Comparison of ENCODE assay signal across 8 mouse cellular contexts in the genomic region with DNA sequence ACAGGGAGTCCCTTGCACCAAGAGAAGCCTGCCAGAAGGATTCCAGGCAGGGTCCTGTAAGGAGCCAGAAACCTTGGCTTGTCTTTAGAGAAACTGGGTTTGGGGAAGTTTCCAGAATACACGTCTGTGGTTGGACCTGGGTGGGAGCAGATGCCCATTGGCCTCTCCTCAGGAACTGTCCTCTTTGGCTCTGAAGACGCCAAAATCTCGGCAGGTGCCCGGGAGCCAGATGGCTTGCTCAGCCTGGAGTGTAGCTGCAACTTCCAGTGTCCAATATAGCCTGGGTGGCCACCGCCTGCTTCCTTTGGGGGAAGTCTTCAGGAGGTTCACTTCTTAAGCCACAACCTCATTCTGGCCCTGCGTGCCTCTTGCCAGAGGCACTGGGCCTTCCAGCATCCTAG. TPM values are rescaled to one million over a fixed set of nuclear protein-coding genes. Genes with fewer than 3 reads are reported as not detected.
DNase-seq lines count a peak whose midpoint lies in the region; ATAC-seq lines count a peak whose summit lies in the region.

No protein-coding gene starts in this region.

- WGBS in hindbrain, embryonic 16.5 days = 26% methylated on average over 6 of the region's 6 CpGs
- WGBS in midbrain, embryonic 13.5 days = 35% methylated on average over 6 of the region's 6 CpGs

- H3K4me3 ChIP-seq in hindbrain, embryonic 16.5 days (ENCODE audit: low read length) = no peak overlapping the region; the same call in 1 of the 2 replicates
- H3K4me3 ChIP-seq in midbrain, embryonic 13.5 days (replicated peaks) = no peak overlapping the region

- H3K4me2 ChIP-seq in hindbrain, embryonic 16.5 days (ENCODE audit: low read length) = peak overlapping the region; percentile 83
- peak overlapping the region; percentile 75; the same call in 1 of the 2 replicates for H3K4me2 ChIP-seq in midbrain, embryonic 13.5 days (replicated peaks)

- H3K9ac ChIP-seq in hindbrain, embryonic 16.5 days (ENCODE audit: low read depth, low read length) = peak overlapping the region; percentile 45; the same call in 1 of the 2 replicates
- H3K9ac ChIP-seq in midbrain, embryonic 13.5 days (replicated peaks) = no peak overlapping the region

- peaks cover 3% of the 10 kb centered on the region; the same call in 1 of the 2 replicates for H3K9me3 ChIP-seq in hindbrain, embryonic 16.5 days (ENCODE audit: control insufficient read depth, low read length)
- no peaks in the 10 kb centered on the region for H3K9me3 ChIP-seq in midbrain, embryonic 13.5 days

- H3K36me3 ChIP-seq in hindbrain, embryonic 16.5 days (ENCODE audit: control insufficient read depth, insufficient read depth, low read length) = peaks cover 27% of the 10 kb centered on the region
- peaks cover 40% of the 10 kb centered on the region for H3K36me3 ChIP-seq in midbrain, embryonic 13.5 days

- peak overlapping the region; percentile 48 for H3K27ac ChIP-seq in hindbrain, embryonic 16.5 days (ENCODE audit: low read depth, low read length)
- no peak overlapping the region for H3K27ac ChIP-seq in midbrain, embryonic 13.5 days

- peak; percentile 53 to 59 for DNase-seq in frontal cortex, postnatal 36 days (ENCODE audit: low spot score in 2 of 2)
- no peak for DNase-seq in frontal cortex, postnatal 25 days (ENCODE audit: low spot score in 2 of 2)
- DNase-seq in thymus, postnatal 4 days = peak; percentile 26
- DNase-seq in thymus, postnatal 36 days = no peak
- no peak for DNase-seq in ovary, postnatal 14 days (ENCODE audit: low spot score)
- no peak for DNase-seq in adipocyte (ENCODE audit: low spot score)

- peaks cover 46% of the 10 kb centered on the region for H3K4me1 ChIP-seq in hindbrain, embryonic 16.5 days (ENCODE audit: control insufficient read depth, insufficient read depth, low read depth, low read length)
- peaks cover 62% of the 10 kb centered on the region for H3K4me1 ChIP-seq in midbrain, embryonic 13.5 days (replicated peaks)

- H3K27me3 ChIP-seq in hindbrain, embryonic 16.5 days (replicated peaks; ENCODE audit: control insufficient read depth, insufficient read depth, low read length) = peaks cover 38% of the 10 kb centered on the region
- H3K27me3 ChIP-seq in midbrain, embryonic 13.5 days = peaks cover 43% of the 10 kb centered on the region

- peak; percentile 7; the same call in 1 of the 2 replicates for ATAC-seq in hindbrain, embryonic 16.5 days
- ATAC-seq in midbrain, embryonic 13.5 days = peak; percentile 3; the same call in 1 of the 2 replicates

RNA-seq across cellular contexts. Expression of a gene that starts 0.3 kb away (rescaled TPM):
- polyA plus RNA-seq in hindbrain, embryonic 16.5 days (2015; fragmentation: Nextera tagmentation; extraction: Ambion mirVana) = 12.0 and 15.1 TPM in 2 replicates
- polyA plus RNA-seq in midbrain, embryonic 13.5 days (2015; fragmentation: Nextera tagmentation; extraction: Ambion mirVana) = 3.5 and 5.7 TPM in 2 replicates

RNA-seq across cellular contexts. Expression of a gene that starts 6.9 kb away (rescaled TPM):
- polyA plus RNA-seq in hindbrain, embryonic 16.5 days (2015; fragmentation: Nextera tagmentation; extraction: Ambion mirVana) = 164 and 178 TPM in 2 replicates
- polyA plus RNA-seq in midbrain, embryonic 13.5 days (2015; fragmentation: Nextera tagmentation; extraction: Ambion mirVana) = 190 and 193 TPM in 2 replicates

RNA-seq across cellular contexts. Expression of a gene that starts 7.3 kb away (rescaled TPM):
- 1.8 and 3.7 TPM in 2 replicates for polyA plus RNA-seq in hindbrain, embryonic 16.5 days (2015; fragmentation: Nextera tagmentation; extraction: Ambion mirVana)
- 3.2 and 6.8 TPM in 2 replicates for polyA plus RNA-seq in midbrain, embryonic 13.5 days (2015; fragmentation: Nextera tagmentation; extraction: Ambion mirVana)

RNA-seq across cellular contexts. Expression of a gene that starts 24.3 kb away (rescaled TPM):
- polyA plus RNA-seq in hindbrain, embryonic 16.5 days (2015; fragmentation: Nextera tagmentation; extraction: Ambion mirVana) = 384 and 413 TPM in 2 replicates
- 387 and 406 TPM in 2 replicates for polyA plus RNA-seq in midbrain, embryonic 13.5 days (2015; fragmentation: Nextera tagmentation; extraction: Ambion mirVana)

RNA-seq across cellular contexts. Expression of a gene that starts 26.4 kb away (rescaled TPM):
- 65.3 and 71.8 TPM in 2 replicates for polyA plus RNA-seq in hindbrain, embryonic 16.5 days (2015; fragmentation: Nextera tagmentation; extraction: Ambion mirVana)
- polyA plus RNA-seq in midbrain, embryonic 13.5 days (2015; fragmentation: Nextera tagmentation; extraction: Ambion mirVana) = 67.2 and 75.9 TPM in 2 replicates

Comparison
In these comparisons a context has a peak if more than half of its experiments do, and no peak if none do; other contexts are left out.
1. DNase-seq: peak in frontal cortex, postnatal 36 days (2 of 2) and thymus, postnatal 4 days (single experiment); none in frontal cortex, postnatal 25 days (0 of 2), thymus, postnatal 36 days (0 of 2), ovary, postnatal 14 days (single experiment) and adipocyte (single experiment).